Mouse (Mus musculus) gastrocnemius, postnatal 10 days (tissue): ENCODE data around the gene Tut4. TPM values are rescaled to one million over a fixed set of nuclear protein-coding genes. Genes with fewer than 3 reads are reported as not detected.
A peak's percentile ranks its signal among the peaks of the same experiment; 100 is the strongest.

Experiments used
- DNase-seq: peaks from one replicate; pipeline ENCODE4 v3.0.0; 2021; ENCODE audit warnings: mixed read lengths
- total RNA-seq, 2 experiments: library from RNA; stranded (reverse); gene quantifications; 2 replicates each; pipeline ENCODE4 v1.2.3; 2021

The Tut4 gene
- total RNA-seq, 2 experiments from 2014 or later = 21.9 to 28.8 TPM

- no peak for DNase-seq
Measured at GRCm38 (mm10) chr4:108503023-108503422, 43.8 kb downstream of the Tut4 start.

DNA sequence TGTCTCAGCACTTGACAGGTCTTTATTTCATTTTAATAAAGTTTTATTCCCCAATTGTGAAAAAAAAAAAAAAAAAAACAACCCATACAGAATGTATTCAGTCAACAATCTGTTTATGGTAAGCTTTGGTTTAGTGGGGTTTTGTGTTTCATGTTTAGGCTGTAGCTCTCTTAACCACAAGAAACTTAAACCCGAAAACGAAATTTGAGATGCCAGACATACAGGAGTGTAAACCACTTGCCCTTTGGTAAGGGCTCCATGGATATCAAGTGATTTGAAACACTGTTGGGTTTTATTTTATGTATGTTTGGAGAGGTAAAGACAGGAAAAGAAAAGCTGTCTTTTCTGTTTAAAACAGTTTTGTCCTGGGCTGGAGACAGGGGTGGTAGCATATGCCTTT is 80.5 kb downstream of the Tut4 start:
- no peak for DNase-seq

DNA sequence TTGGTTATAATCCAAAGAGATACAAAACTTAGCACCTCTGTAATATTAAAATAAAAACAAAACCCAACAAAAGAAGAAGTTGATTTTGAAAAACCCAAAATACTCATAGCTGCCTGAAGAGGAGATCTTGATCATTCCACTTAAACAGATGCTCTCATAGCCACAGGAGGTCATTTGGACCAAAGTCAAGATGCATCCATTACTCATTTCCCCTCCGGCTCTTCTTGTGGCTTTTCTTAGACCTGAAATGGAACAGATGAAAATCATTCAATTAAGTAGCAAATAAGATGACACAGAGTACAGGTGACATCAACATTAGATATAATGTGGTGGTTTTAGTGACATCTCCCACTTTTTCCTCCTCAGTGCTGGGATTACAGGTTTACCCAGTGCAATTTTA is 105.8 kb downstream of the Tut4 start:
- no peak for DNase-seq

- DNase-seq = no peak
Measured at GRCm38 (mm10) chr4:108572644-108573043, 113.4 kb downstream of the Tut4 start.

DNA sequence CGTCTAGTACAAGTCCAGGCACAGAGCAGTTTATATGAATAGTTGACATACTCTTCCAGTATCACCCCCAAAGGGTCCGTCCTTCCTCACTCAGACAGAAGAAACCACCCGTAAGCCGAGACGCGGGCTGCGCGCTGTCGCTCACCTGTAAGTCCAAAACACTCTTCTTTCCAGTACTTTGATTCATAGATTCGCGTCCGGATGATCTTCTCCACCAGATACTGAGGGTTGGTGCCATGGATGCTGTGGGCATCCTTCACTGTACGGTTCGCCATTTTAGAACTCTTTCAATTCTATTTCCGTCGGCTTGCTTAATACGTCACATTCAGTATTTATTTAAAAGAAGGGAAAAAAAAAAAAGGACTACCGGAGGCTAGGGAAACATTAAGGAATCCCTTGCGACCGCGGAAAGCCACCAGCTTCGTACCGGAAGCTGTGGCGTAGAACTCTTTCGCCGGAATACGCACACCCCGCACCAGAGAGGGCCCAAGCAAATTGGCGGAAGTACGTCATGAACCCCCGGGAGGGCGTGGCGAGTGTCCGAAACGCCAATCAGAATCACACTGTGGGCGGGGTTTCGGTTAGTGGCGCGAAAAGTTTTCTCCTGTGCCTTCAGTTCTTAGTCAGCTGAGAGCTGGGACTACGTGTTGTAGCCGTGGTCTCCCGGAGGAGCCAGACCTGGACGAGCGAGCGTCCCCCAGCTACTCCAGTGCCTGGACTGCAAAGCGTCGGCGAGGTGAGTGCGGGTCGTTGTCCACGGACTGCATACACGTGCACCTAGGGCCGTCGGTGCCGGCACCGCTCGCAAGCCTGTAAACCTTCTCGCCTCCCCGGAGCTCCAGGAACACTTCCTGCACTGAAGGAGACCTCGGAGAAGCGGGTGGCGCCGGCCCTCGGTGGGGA is 119.9 kb downstream of the Tut4 start, which contains the start of the genes Prpf38a and Orc1:
TSS of gene Prpf38a (minus strand) at position 497 of the 903 bp plus-strand sequence.
TSS of gene Orc1 (plus strand) at position 584 of the 903 bp plus-strand sequence.
- peak; percentile 95 for DNase-seq

- no peak for DNase-seq
Measured at GRCm38 (mm10) chr4:108579743-108580411, 120.7 kb downstream of the Tut4 start.

GRCm38 (mm10) chr4:108593376-108593775 is 134.2 kb downstream of the Tut4 start:
- no peak for DNase-seq

GRCm38 (mm10) chr4:108595785-108596184 is 136.6 kb downstream of the Tut4 start:
- DNase-seq = no peak

DNA sequence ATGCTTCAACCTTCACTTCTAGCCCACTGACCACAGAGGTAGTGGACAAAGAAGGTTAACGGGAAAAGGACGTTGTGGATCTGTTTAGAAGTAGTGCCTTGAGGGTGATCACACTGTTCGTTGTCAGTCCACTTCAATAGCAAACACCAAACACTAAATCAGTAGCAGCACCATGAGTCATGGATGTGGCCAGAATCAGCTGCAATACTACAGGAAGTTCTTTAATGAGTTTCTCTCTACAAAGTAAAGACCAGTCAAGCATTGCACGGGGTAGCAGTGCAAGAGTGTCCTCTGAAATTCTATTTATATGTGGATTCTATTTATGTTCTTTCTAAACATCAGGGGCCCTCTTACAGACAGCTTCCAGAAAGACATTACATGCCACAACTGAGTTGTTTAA is 139.1 kb downstream of the Tut4 start:
- no peak for DNase-seq

DNA sequence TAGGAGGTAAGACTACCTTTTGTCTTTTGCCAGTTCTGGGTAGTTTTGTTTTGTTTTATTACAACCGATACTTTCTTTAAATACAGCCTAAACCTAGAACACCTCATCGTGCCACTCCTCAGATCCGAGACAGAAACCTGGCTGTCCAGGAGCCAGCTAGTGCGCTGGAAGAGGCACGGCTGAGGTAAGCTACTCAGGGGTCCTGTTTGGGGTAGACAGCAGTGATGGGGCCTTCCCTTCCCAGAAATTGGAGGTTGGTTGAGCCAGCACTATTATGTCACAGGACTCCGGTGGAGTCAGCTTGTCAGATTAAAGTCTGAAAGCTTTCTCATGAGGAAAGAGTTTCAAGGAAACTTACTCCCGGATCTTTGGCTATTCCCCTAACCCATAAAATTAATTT is 142.6 kb downstream of the Tut4 start:
- no peak for DNase-seq

GRCm38 (mm10) chr4:108608651-108609050 is 149.4 kb downstream of the Tut4 start:
- DNase-seq = no peak

Other genes with a start within 250 kb of the Tut4 start
- gene Zyg11a, start 241.4 kb upstream of the Tut4 start, total RNA-seq = under 1 TPM; 0.20 to 0.40 TPM
- gene Zyg11b, start 158.3 kb upstream of the Tut4 start, total RNA-seq = 10 to 100 TPM; 32.8 to 33.8 TPM
- gene Coa7, start 131.3 kb upstream of the Tut4 start, total RNA-seq = 10 to 100 TPM; 21.7 to 24.4 TPM
- not detected for gene Shisal2a, start 76.1 kb upstream of the Tut4 start, total RNA-seq
- 10 to 100 TPM; 20.7 to 29.0 TPM for gene Gpx7, start 52.5 kb upstream of the Tut4 start, total RNA-seq
- gene Prpf38a, start 119.9 kb downstream of the Tut4 start, total RNA-seq = 10 to 100 TPM; 25.1 to 27.6 TPM
- gene Orc1, start 120.0 kb downstream of the Tut4 start, total RNA-seq = under 1 TPM; 0.33 to 0.81 TPM
- 10 to 100 TPM; 20.0 to 24.8 TPM for gene Cc2d1b, start 160.5 kb downstream of the Tut4 start, total RNA-seq